Mouse (Mus musculus): Measurements from ENCODE around the gene AI467606. TPM values are rescaled to one million over a fixed set of nuclear protein-coding genes. Genes with fewer than 3 reads are reported as not detected.

Gene AI467606
- 8.3 and 8.5 TPM in 2 replicates for polyA plus RNA-seq (2016; fragmentation: Nextera tagmentation; extraction: Ambion mirVana)

- peak; percentile 88 for ATAC-seq
- H3K9ac ChIP-seq: peak within 1 kb of the TSS; percentile 78
- peak within 1 kb of the TSS; percentile 86 for H3K4me2 ChIP-seq
Measured at GRCm38 (mm10) chr7:127091114-127091896, at the start of gene AI467606. TSS of gene AI467606 (plus strand) at chr7:127091359.

GRCm38 (mm10) chr7:127041851-127042672 lies 49.1 kb upstream of the AI467606 start, which contains the start of gene Kif22:
TSS of gene Kif22 (minus strand) at chr7:127042471.
- Histone ChIP-seq H3K4me1 (peaks cover 42% of the 10 kb centered on the region), H3K27me3 (replicated peaks) (no peaks in the 10 kb centered on the region), H3K9ac (peak within 1 kb of the TSS; percentile 96), H3K36me3 (peaks cover 37% of the 10 kb centered on the region), H3K9me3 (replicated peaks) (no peaks in the 10 kb centered on the region), H3K27ac (peak within 1 kb of the TSS; percentile 83), H3K4me3 (peak within 1 kb of the TSS; percentile 91), H3K4me2 (peak within 1 kb of the TSS; percentile 76)
- peak; percentile 88 for ATAC-seq
- 2% methylated on average over 53 of the region's 53 CpGs for WGBS (ENCODE audit: insufficient replicate concordance)

More at GRCm38 (mm10) chr7:127091114-127091896, at the start of gene AI467606:
- Histone ChIP-seq H3K36me3 (peaks cover 16% of the 10 kb centered on the region), H3K27me3 (replicated peaks) (no peaks in the 10 kb centered on the region), H3K9me3 (replicated peaks) (no peaks in the 10 kb centered on the region), H3K4me3 (peak within 1 kb of the TSS; percentile 63), H3K4me1 (peaks cover 70% of the 10 kb centered on the region), H3K27ac (peak within 1 kb of the TSS; percentile 86)
- WGBS (ENCODE audit: insufficient replicate concordance): 20% methylated on average over 16 of the region's 16 CpGs

- H3K9me3 ChIP-seq (replicated peaks): no peaks in the 10 kb centered on the region
- H3K9ac ChIP-seq: no peak overlapping the region
- ATAC-seq: no peak
- H3K36me3 ChIP-seq: no peaks in the 10 kb centered on the region
- no peaks in the 10 kb centered on the region for H3K4me1 ChIP-seq
- H3K27ac ChIP-seq: no peak overlapping the region
- no peak overlapping the region for H3K4me2 ChIP-seq
- peaks cover 70% of the 10 kb centered on the region for H3K27me3 ChIP-seq (replicated peaks)
- 44% methylated on average over 5 of the region's 5 CpGs for WGBS (ENCODE audit: insufficient replicate concordance)
- H3K4me3 ChIP-seq: no peak overlapping the region
Measured at GRCm38 (mm10) chr7:127055026-127055585, 36.1 kb upstream of the AI467606 start.

- Histone ChIP-seq H3K4me3 (no peak overlapping the region), H3K36me3 (no peaks in the 10 kb centered on the region), H3K27ac (no peak overlapping the region), H3K4me1 (no peaks in the 10 kb centered on the region), H3K9me3 (replicated peaks) (no peaks in the 10 kb centered on the region), H3K4me2 (no peak overlapping the region), H3K9ac (no peak overlapping the region), H3K27me3 (replicated peaks) (peaks cover 7% of the 10 kb centered on the region; the same call in 1 of the 2 replicates)
- WGBS (ENCODE audit: insufficient replicate concordance): 67% methylated on average over 6 of the region's 6 CpGs
- no peak for ATAC-seq
Measured at GRCm38 (mm10) chr7:127065538-127065937, 25.6 kb upstream of the AI467606 start.

- Histone ChIP-seq H3K27me3 (replicated peaks) (peaks cover under 1% of the 10 kb centered on the region; the same call in 1 of the 2 replicates), H3K4me3 (no peak overlapping the region), H3K4me1 (no peaks in the 10 kb centered on the region), H3K27ac (no peak overlapping the region), H3K9ac (no peak overlapping the region), H3K9me3 (replicated peaks) (no peaks in the 10 kb centered on the region), H3K36me3 (no peaks in the 10 kb centered on the region), H3K4me2 (no peak overlapping the region)
- 61% methylated on average over 4 of the region's 4 CpGs for WGBS (ENCODE audit: insufficient replicate concordance)
- no peak for ATAC-seq
Measured at GRCm38 (mm10) chr7:127066317-127066716, 24.8 kb upstream of the AI467606 start.

- no peak overlapping the region for H3K4me3 ChIP-seq
- no peak overlapping the region for H3K4me2 ChIP-seq
- peaks cover 6% of the 10 kb centered on the region; the same call in 1 of the 2 replicates for H3K9me3 ChIP-seq (replicated peaks)
- no peak overlapping the region for H3K9ac ChIP-seq
- no peak overlapping the region for H3K27ac ChIP-seq
- no peaks in the 10 kb centered on the region for H3K36me3 ChIP-seq
- WGBS (ENCODE audit: insufficient replicate concordance): 62% methylated on average over 4 of the region's 4 CpGs
- H3K27me3 ChIP-seq (replicated peaks): no peaks in the 10 kb centered on the region; the same call in none of the 2 replicates
- ATAC-seq: no peak
- no peaks in the 10 kb centered on the region for H3K4me1 ChIP-seq
Measured at GRCm38 (mm10) chr7:127070871-127071413, 20.2 kb upstream of the AI467606 start.

- Histone ChIP-seq H3K4me2 (no peak overlapping the region), H3K27ac (no peak overlapping the region), H3K9ac (no peak overlapping the region), H3K4me3 (no peak overlapping the region), H3K36me3 (no peaks in the 10 kb centered on the region), H3K9me3 (replicated peaks) (peaks cover 6% of the 10 kb centered on the region; the same call in 1 of the 2 replicates), H3K4me1 (no peaks in the 10 kb centered on the region), H3K27me3 (replicated peaks) (no peaks in the 10 kb centered on the region; the same call in none of the 2 replicates)
- 71% methylated on average over 4 of the region's 4 CpGs for WGBS (ENCODE audit: insufficient replicate concordance)
- ATAC-seq: no peak
Measured at GRCm38 (mm10) chr7:127073221-127073620, 17.9 kb upstream of the AI467606 start.

GRCm38 (mm10) chr7:127076188-127076587 lies 15.0 kb upstream of the AI467606 start:
- no peak overlapping the region for H3K9ac ChIP-seq
- peaks cover 6% of the 10 kb centered on the region; the same call in 1 of the 2 replicates for H3K9me3 ChIP-seq (replicated peaks)
- no peaks in the 10 kb centered on the region for H3K4me1 ChIP-seq
- no peaks in the 10 kb centered on the region for H3K36me3 ChIP-seq
- 90% methylated on average over 5 of the region's 5 CpGs for WGBS (ENCODE audit: insufficient replicate concordance)
- H3K27ac ChIP-seq: no peak overlapping the region
- H3K4me2 ChIP-seq: no peak overlapping the region
- ATAC-seq: no peak
- H3K4me3 ChIP-seq: no peak overlapping the region
- H3K27me3 ChIP-seq (replicated peaks): no peaks in the 10 kb centered on the region; the same call in 1 of the 2 replicates

GRCm38 (mm10) chr7:127077692-127078091 lies 13.5 kb upstream of the AI467606 start:
- WGBS (ENCODE audit: insufficient replicate concordance): 72% methylated on average over 3 of the region's 3 CpGs
- H3K9me3 ChIP-seq (replicated peaks): peaks cover 6% of the 10 kb centered on the region; the same call in 1 of the 2 replicates
- H3K4me1 ChIP-seq: 0 out of 2 replicates have a peak, but pooled peaks cover 9% of the 10 kb centered on the region
- ATAC-seq: no peak
- no peak overlapping the region for H3K27ac ChIP-seq
- no peaks in the 10 kb centered on the region for H3K27me3 ChIP-seq (replicated peaks)
- no peaks in the 10 kb centered on the region for H3K36me3 ChIP-seq
- no peak overlapping the region for H3K4me3 ChIP-seq
- H3K4me2 ChIP-seq: no peak overlapping the region
- H3K9ac ChIP-seq: no peak overlapping the region

GRCm38 (mm10) chr7:127080045-127080444 lies 11.1 kb upstream of the AI467606 start:
- no peak for ATAC-seq
- no peak overlapping the region for H3K9ac ChIP-seq
- H3K27me3 ChIP-seq (replicated peaks): no peaks in the 10 kb centered on the region
- H3K9me3 ChIP-seq (replicated peaks): peaks cover 4% of the 10 kb centered on the region; the same call in 1 of the 2 replicates
- 0 out of 2 replicates have a peak overlapping the region, but pooled peaks have one; percentile 34 for H3K27ac ChIP-seq
- H3K4me2 ChIP-seq: no peak overlapping the region
- peaks cover 26% of the 10 kb centered on the region; the same call in 1 of the 2 replicates for H3K4me1 ChIP-seq
- H3K36me3 ChIP-seq: no peaks in the 10 kb centered on the region
- WGBS (ENCODE audit: insufficient replicate concordance): 57% methylated on average over 3 of the region's 3 CpGs
- no peak overlapping the region for H3K4me3 ChIP-seq

- Histone ChIP-seq H3K4me2 (no peak overlapping the region), H3K27me3 (replicated peaks) (no peaks in the 10 kb centered on the region), H3K4me3 (no peak overlapping the region), H3K9ac (no peak overlapping the region), H3K4me1 (peaks cover 48% of the 10 kb centered on the region), H3K36me3 (no peaks in the 10 kb centered on the region), H3K27ac (0 out of 2 replicates have a peak overlapping the region, but pooled peaks have one; percentile 17), H3K9me3 (replicated peaks) (no peaks in the 10 kb centered on the region)
- no peak for ATAC-seq
- 42% methylated on average over 8 of the region's 8 CpGs for WGBS (ENCODE audit: insufficient replicate concordance)
Measured at GRCm38 (mm10) chr7:127082271-127082670, 8.9 kb upstream of the AI467606 start.

Data from liver, embryonic 12.5 days (tissue).